Mouse (Mus musculus) layer of hippocampus, adult 2 months (tissue): ENCODE measurements around the gene Proser2. TPM values are rescaled to one million over a fixed set of nuclear protein-coding genes. Genes with fewer than 3 reads are reported as not detected.

Experiments
- DNase-seq, 2 experiments: peaks; one replicate each; pipeline ENCODE4 v3.0.0; 2022; ENCODE audit warnings: low spot score in 2 of 2
- H3K27ac ChIP-seq: fragments of 200-600 bp; 2 replicates; pipeline ENCODE4 v1.8.1; 2022
- H3K4me3 ChIP-seq: fragments of 200-600 bp; 2 replicates; pipeline ENCODE4 v1.8.1; 2022; ENCODE audit warnings: mild to moderate bottlenecking
- CTCF ChIP-seq: fragments of 200-600 bp; conservative IDR thresholded peaks from 2 replicates; pipeline ENCODE4 v1.8.1; 2022; ENCODE audit warnings: antibody characterized with exemption, mild to moderate bottlenecking, moderate library complexity
- total RNA-seq, 2 experiments: library from RNA; stranded (reverse); gene quantifications; 2 replicates each; pipeline ENCODE4 v1.2.3; 2021

Proser2 gene
- total RNA-seq, 2 experiments from 2014 or later: 2.0 to 2.1 TPM

GRCm38 (mm10) chr2:6049018-6049417 lies 81.0 kb downstream of the Proser2 start:
- Histone ChIP-seq H3K4me3 (no peak overlapping the region), H3K27ac (no peak overlapping the region)
- TF ChIP-seq CTCF: no peak
- no peak for DNase-seq

GRCm38 (mm10) chr2:6048570-6048969 lies 81.4 kb downstream of the Proser2 start:
- H3K27ac ChIP-seq: no peak overlapping the region
- DNase-seq: no peak
- TF ChIP-seq CTCF: no peak
- no peak overlapping the region for H3K4me3 ChIP-seq

Other genes with a start within 250 kb of the Proser2 start
- 10 to 100 TPM; 98.7 to 99.1 TPM for gene Sec61a2, start 234.8 kb downstream of the Proser2 start, total RNA-seq
- 10 to 100 TPM in 1 of 2 experiments, 1 to 10 TPM in 1; 7.9 to 12.2 TPM for gene Dhtkd1, start 187.4 kb downstream of the Proser2 start, total RNA-seq
- gene Upf2, start 178.7 kb downstream of the Proser2 start, total RNA-seq: 10 to 100 TPM; 45.2 to 46.6 TPM
- gene Echdc3, start 82.8 kb upstream of the Proser2 start, total RNA-seq: under 1 TPM; 0.69 to 0.72 TPM
- 10 to 100 TPM; 13.1 to 13.5 TPM for gene Usp6nl, start 192.5 kb upstream of the Proser2 start, total RNA-seq